Comparison of ENCODE assay signal across 18 mouse cellular contexts in genomic region chr19:37343899-37344298, GRCm38 (mm10). TPM values are rescaled to one million over a fixed set of nuclear protein-coding genes. Genes with fewer than 3 reads are reported as not detected.
DNase-seq lines count a peak whose midpoint lies in the region; ATAC-seq and TF ChIP-seq lines count a peak whose summit lies in the region.
"Had no signal": no experiment of that assay in that cellular context is flagged by ENCODE, and none has a peak within 500 bp of the region (broad histone marks: within the 10 kb centered on the region; RNA-seq: fewer than 3 reads in every experiment).

No protein-coding gene starts in this region.

- no peak overlapping the region for H3K9ac ChIP-seq in embryonic facial prominence, embryonic 15.5 days
- H3K9ac ChIP-seq in intestine, postnatal 0 days (ENCODE audit: low read depth, low read length): no peak overlapping the region
- H3K9ac ChIP-seq: embryonic facial prominence, embryonic 13.5 days; forebrain, embryonic 13.5 days; forebrain, postnatal 0 days; heart, embryonic 13.5 days; hindbrain, embryonic 15.5 days had no signal

- no peaks in the 10 kb centered on the region for H3K9me3 ChIP-seq in embryonic facial prominence, embryonic 15.5 days (replicated peaks)
- no peaks in the 10 kb centered on the region for H3K9me3 ChIP-seq in embryonic facial prominence, embryonic 10.5 days
- no peaks in the 10 kb centered on the region for H3K9me3 ChIP-seq in intestine, postnatal 0 days (ENCODE audit: control insufficient read depth)
- H3K9me3 ChIP-seq: embryonic facial prominence, embryonic 13.5 days; forebrain, embryonic 13.5 days; heart, embryonic 13.5 days; hindbrain, embryonic 15.5 days had no signal

- no peak overlapping the region for H3K4me2 ChIP-seq in embryonic facial prominence, embryonic 15.5 days (replicated peaks)
- no peak overlapping the region for H3K4me2 ChIP-seq in intestine, postnatal 0 days (replicated peaks; ENCODE audit: low read depth)
- H3K4me2 ChIP-seq: embryonic facial prominence, embryonic 13.5 days; forebrain, embryonic 13.5 days; heart, embryonic 13.5 days; hindbrain, embryonic 15.5 days had no signal

- no peak overlapping the region for H3K4me3 ChIP-seq in embryonic facial prominence, embryonic 15.5 days (replicated peaks)
- no peak overlapping the region for H3K4me3 ChIP-seq in embryonic facial prominence, embryonic 10.5 days
- H3K4me3 ChIP-seq in intestine, postnatal 0 days (ENCODE audit: low read depth, low read length): no peak overlapping the region
- H3K4me3 ChIP-seq: embryonic facial prominence, embryonic 13.5 days; forebrain, embryonic 13.5 days; heart, embryonic 13.5 days; hindbrain, embryonic 15.5 days had no signal

- peak overlapping the region; percentile 67; the same call in 1 of the 2 replicates for H3K27ac ChIP-seq in embryonic facial prominence, embryonic 15.5 days (replicated peaks)
- no peak overlapping the region for H3K27ac ChIP-seq in embryonic facial prominence, embryonic 10.5 days (replicated peaks)
- no peak overlapping the region for H3K27ac ChIP-seq in intestine, postnatal 0 days (ENCODE audit: low read depth, low read length)
- H3K27ac ChIP-seq: embryonic facial prominence, embryonic 13.5 days; forebrain, embryonic 13.5 days; heart, embryonic 13.5 days; hindbrain, embryonic 15.5 days had no signal

- ATAC-seq in embryonic facial prominence, embryonic 15.5 days (ENCODE audit: insufficient number of reproducible peaks, low FRiP score, low TSS enrichment, low read depth): no peak
- ATAC-seq in intestine, postnatal 0 days: peak; percentile 64
- ATAC-seq: forebrain, embryonic 13.5 days; forebrain, postnatal 0 days had no signal

- WGBS in embryonic facial prominence, embryonic 15.5 days: 71% methylated on average over 5 of the region's 5 CpGs
- WGBS in embryonic facial prominence, embryonic 10.5 days: 90% methylated on average over 5 of the region's 5 CpGs
- 36% methylated on average over 5 of the region's 5 CpGs for WGBS in intestine, postnatal 0 days

- no peaks in the 10 kb centered on the region for H3K36me3 ChIP-seq in embryonic facial prominence, embryonic 15.5 days
- no peaks in the 10 kb centered on the region for H3K36me3 ChIP-seq in embryonic facial prominence, embryonic 10.5 days (replicated peaks)
- no peaks in the 10 kb centered on the region for H3K36me3 ChIP-seq in intestine, postnatal 0 days (ENCODE audit: control insufficient read depth, insufficient read depth)
- H3K36me3 ChIP-seq: embryonic facial prominence, embryonic 13.5 days; heart, embryonic 13.5 days; hindbrain, embryonic 15.5 days had no signal

- TF ChIP-seq CTCF in intestine, postnatal 0 days (IDR thresholded peaks at IDR 0.05; ENCODE audit: low read depth): no peak

- no peaks in the 10 kb centered on the region for H3K27me3 ChIP-seq in embryonic facial prominence, embryonic 15.5 days
- no peaks in the 10 kb centered on the region for H3K27me3 ChIP-seq in embryonic facial prominence, embryonic 10.5 days (replicated peaks; ENCODE audit: low read depth, poor library complexity, severe bottlenecking)
- H3K27me3 ChIP-seq in intestine, postnatal 0 days (replicated peaks; ENCODE audit: control insufficient read depth, insufficient read depth, low read length): no peaks in the 10 kb centered on the region
- H3K27me3 ChIP-seq: embryonic facial prominence, embryonic 13.5 days; forebrain, embryonic 13.5 days; heart, embryonic 13.5 days; hindbrain, embryonic 15.5 days had no signal

- H3K4me1 ChIP-seq in embryonic facial prominence, embryonic 15.5 days: no peaks in the 10 kb centered on the region
- no peaks in the 10 kb centered on the region for H3K4me1 ChIP-seq in embryonic facial prominence, embryonic 10.5 days
- 0 out of 2 replicates have a peak, but pooled peaks cover 2% of the 10 kb centered on the region for H3K4me1 ChIP-seq in intestine, postnatal 0 days (replicated peaks; ENCODE audit: control insufficient read depth, insufficient read depth, low read length)
- H3K4me1 ChIP-seq: embryonic facial prominence, embryonic 13.5 days; forebrain, embryonic 13.5 days; hindbrain, embryonic 15.5 days had no signal

- DNase-seq in adrenal gland, adult (ENCODE audit: inconsistent age in 2 of 2, low spot score in 1 of 2): peak; percentile 34 to 72
- no peak for DNase-seq in adrenal gland, postnatal 25 days
- no peak for DNase-seq in embryonic facial prominence, embryonic 10.5 days (ENCODE audit: low spot score)
- no peak for DNase-seq in layer of hippocampus, adult 11-12 months (ENCODE audit: low spot score)
- DNase-seq in retina, embryonic 14.5 days (ENCODE audit: low spot score): no peak
- DNase-seq: cerebellum, adult 11-12 months; cerebellum, adult 9-10 months; cerebellum, postnatal 25 days; forebrain, postnatal 0 days; gastrocnemius, postnatal 14 days; heart, postnatal 36 days; kidney, adult 18-20 months had no signal

RNA-seq across cellular contexts. Expression of gene Ide, which starts 6.2 kb away (rescaled TPM):
- total RNA-seq in adrenal gland, postnatal 25 days (2021): 86.1 and 149 TPM in 2 replicates
- 49.5 and 58.6 TPM in 2 replicates for polyA plus RNA-seq in embryonic facial prominence, embryonic 15.5 days (2015; fragmentation: Nextera tagmentation; extraction: Ambion mirVana)
- polyA plus RNA-seq in embryonic facial prominence, embryonic 10.5 days (2016; fragmentation: Nextera tagmentation; extraction: Ambion mirVana): 40.9 and 49.6 TPM in 2 replicates
- polyA plus RNA-seq in intestine, postnatal 0 days (2015; fragmentation: Nextera tagmentation; extraction: Ambion mirVana): 26.4 and 30.5 TPM in 2 replicates

RNA-seq across cellular contexts. Expression of gene Kif11, which starts 32.3 kb away (rescaled TPM):
- 5.1 and 5.7 TPM in 2 replicates for total RNA-seq in adrenal gland, postnatal 25 days (2021)
- 42.0 and 42.4 TPM in 2 replicates for polyA plus RNA-seq in embryonic facial prominence, embryonic 15.5 days (2015; fragmentation: Nextera tagmentation; extraction: Ambion mirVana)
- 86.0 and 87.4 TPM in 2 replicates for polyA plus RNA-seq in embryonic facial prominence, embryonic 10.5 days (2016; fragmentation: Nextera tagmentation; extraction: Ambion mirVana)
- 8.3 and 8.9 TPM in 2 replicates for polyA plus RNA-seq in intestine, postnatal 0 days (2015; fragmentation: Nextera tagmentation; extraction: Ambion mirVana)

Comparison
In these comparisons a context has a peak if more than half of its experiments do, and no peak if none do; other contexts are left out.
1. DNase-seq: peak in adrenal gland, adult (2 of 2); none in adrenal gland, postnatal 25 days (single experiment), embryonic facial prominence, embryonic 10.5 days (single experiment), layer of hippocampus, adult 11-12 months (single experiment) and retina, embryonic 14.5 days (single experiment).